Mouse (Mus musculus) ES-Bruce4 (cell line): ENCODE measurements around the gene Hdac9.

Experiments used
- CTCF ChIP-seq: IDR thresholded peaks from one replicate; pipeline ENCODE4 v1.8.1; 2011; ENCODE audit warnings: low read depth, low read length
- POLR2A ChIP-seq: IDR thresholded peaks from one replicate; pipeline ENCODE4 v1.8.1; 2011; ENCODE audit warnings: low read length; ENCODE audit not compliant: insufficient read depth

DNA sequence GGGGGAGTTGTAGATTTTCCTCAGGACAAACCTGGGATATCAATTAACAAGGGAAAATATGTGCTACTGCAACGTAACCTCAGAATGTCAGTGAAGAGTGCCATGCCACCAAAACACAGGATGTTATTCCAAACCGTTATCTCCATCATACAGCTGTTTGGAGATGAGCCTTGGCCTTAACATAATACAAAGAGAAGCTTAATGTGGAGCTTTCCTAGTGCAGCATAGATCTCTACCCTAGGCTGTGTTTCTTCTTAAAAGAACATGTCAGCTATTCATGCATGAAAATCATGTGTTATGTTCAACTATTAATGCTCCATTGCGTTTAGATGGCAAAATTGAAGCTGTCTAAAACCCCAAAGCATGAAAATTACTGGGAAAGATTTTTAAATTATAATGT lies 522.6 kb downstream of the Hdac9 start:
- TF ChIP-seq CTCF, result no peak
- no peak for TF ChIP-seq POLR2A
